Mouse (Mus musculus) myocyte (in vitro differentiated cells): ENCODE results near the gene Lce3a.

ENCODE experiments used
- E2F4 ChIP-seq: IDR thresholded peaks from one replicate; pipeline ENCODE4 v1.6.1; 2011; ENCODE audit warnings: mild to moderate bottlenecking, control low read depth, moderate library complexity; ENCODE audit not compliant: insufficient read depth
- POLR2A ChIP-seq: IDR thresholded peaks from one replicate; pipeline ENCODE4 v1.6.1; 2011; ENCODE audit warnings: low read depth, mild to moderate bottlenecking, control low read depth, moderate library complexity; ENCODE audit not compliant: insufficient read length

DNA sequence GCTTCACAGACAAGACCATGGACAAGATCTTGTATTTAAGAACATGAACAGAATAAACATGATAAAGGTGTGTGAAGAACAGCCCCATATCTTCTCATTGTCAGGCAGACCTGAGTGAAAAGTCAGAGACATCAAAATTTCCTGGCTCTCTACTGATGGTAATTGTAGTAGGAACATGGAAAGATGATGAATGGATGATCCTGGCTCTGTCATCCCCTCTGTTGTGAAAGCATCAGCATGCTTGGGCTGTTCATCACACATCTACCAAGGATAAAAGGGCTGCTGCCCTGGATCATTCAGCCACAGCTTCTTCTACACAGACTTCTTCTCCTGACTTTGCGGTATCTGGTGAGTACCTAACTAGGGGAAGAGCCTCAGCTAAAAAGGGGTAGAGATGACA lies 31.1 kb upstream of the Lce3a start, which contains the start of gene Lce3d:
- TF ChIP-seq POLR2A = no peak
- no peak for TF ChIP-seq E2F4
